Mouse (Mus musculus): ENCODE data around the gene Matn4. TPM values are rescaled to one million over a fixed set of nuclear protein-coding genes. Genes with fewer than 3 reads are reported as not detected.
"Not testable (repeated sequence)": the region's sequence is repeated elsewhere in the genome, so short reads cannot be mapped to it uniquely, and the experiment has no call there.

Gene Matn4
- total RNA-seq, 2 experiments from 2014 or later = 21.2 to 21.6 TPM

DNA sequence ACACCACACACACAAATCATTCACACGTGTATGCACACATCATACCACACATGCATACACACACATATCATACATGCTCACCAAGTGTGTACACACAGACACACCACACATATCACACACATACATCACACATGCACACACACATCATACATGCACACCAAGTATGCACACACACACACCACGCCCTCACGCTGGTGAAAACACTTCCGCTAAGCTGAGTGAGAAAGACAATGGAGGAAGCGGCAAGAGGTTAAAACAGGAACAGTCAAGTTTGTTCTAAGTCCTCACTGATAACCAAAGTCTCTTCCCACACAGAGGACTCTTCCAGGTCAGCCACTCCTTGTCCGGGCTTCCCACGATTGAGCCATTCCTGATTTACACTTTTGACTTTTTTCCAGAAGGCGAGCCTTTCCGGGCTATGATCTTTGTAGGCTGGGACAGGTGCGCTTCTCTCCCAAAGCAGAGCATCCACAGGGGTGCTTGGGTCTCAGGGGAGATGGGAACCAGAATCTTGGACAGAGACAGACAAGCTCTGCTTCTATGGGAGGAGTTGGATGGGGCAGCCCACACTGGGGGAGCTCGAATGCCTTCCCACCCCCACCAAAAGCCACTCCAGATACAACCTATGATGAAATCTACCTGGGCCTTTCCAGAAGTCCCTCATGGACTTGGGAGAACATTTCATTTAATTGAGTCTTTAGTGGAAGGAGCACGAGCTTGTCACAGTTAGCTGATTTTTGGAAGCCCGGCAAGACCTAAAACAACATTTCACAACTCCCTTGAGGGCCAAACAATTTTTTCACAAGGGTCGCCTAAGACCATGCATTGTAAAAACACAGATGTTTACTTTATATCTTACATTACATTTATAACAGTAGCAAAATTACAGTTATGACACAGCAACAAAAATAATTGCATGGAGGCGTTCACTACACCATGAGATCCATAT lies 27.2 kb downstream of the Matn4 start:
- no peak for DNase-seq (ENCODE audit: low spot score in 2 of 2)

DNA sequence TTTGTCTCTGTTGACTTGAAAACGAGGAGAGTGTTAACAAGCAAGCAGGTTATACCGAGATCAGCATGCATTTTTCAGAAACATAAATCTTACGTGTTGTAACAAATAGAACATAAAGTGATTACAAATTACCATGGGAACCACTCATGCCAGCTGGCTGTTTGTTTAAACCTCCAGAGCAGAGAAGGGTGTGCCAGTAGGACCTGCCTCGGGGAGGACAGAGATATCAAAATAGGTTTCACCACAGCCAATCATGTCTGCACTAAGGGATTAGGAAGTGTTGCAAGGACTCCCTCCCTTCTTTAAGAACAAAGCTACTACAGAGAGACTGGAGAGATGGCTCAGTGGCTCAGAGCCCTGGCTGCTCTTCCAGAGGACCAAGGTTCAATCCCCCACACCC lies 31.8 kb downstream of the Matn4 start:
- DNase-seq (ENCODE audit: low spot score in 2 of 2) = peak in 1 of 2 experiments; percentile 26

DNA sequence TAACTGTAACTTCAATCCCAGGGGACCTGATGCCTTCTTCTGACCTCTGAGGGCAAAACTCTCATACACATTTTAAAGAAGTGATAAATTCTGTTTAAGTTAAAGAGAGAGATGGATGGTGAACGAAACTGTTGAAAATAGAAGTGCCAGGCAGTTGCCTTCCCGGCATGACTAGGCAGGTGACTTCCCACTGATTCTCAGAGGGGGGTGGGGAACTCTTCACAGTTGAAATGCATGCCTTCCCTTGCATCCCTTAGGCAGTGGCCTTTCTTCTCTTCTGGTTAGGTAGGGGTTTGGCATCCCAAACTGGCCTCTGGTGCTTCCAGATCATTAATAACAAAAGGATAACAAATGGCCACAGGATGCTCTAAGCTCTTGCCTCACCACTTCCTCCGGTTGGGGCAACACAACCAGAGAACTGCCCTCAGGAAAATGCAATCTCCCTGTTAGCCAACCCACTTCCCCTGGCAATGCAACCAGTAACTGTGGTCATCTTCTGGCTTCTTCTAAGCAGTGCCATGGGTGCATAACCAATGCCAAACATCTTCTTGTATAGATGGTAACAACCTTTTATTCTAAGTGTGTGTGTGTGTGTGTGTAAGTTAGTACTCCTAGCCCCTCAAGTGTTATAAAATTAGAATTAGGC lies 32.4 kb downstream of the Matn4 start:
- no peak for DNase-seq (ENCODE audit: low spot score in 2 of 2)

DNA sequence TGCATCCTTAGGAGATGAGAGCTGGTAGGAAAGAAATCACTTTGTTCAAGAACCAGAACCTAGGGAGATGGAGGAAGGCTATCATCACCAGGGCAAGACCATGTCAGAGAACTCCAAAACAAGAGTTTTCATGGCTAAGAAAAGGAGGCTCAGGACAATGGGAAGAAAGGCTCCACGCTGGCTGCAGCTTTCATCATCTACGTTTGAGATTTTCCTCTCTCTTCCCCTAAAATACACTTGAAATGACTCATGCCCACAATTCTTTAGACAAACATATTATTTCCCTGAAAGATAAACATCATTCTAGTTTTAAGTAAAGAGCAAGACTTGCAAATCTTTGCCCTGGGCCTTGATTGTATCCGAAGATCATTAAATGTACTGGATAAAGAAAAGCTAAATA lies 33.6 kb downstream of the Matn4 start:
- no peak for DNase-seq (ENCODE audit: low spot score in 2 of 2)

DNA sequence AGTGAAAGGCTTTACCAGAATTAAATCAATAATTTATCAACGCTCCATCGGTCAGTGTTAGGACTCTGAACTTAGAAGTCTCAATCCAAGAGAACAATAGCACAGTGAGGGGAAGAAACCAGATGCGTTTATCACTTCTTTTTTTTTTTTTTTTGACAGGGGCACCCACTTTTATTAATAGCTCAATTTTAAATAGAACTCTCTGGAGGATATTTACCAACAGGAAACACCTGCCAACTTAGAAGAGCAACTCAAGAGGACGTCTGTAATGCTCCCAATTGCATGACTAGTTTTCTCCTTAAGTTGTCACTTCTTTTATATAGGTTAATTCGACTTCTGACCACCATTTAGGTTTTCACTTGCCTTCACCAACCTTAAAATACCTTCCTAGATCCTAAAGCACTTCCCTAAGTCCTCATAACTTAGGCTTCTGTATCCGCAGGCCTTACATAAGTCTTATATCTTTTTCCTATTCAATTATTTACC lies 36.3 kb downstream of the Matn4 start:
- DNase-seq (ENCODE audit: low spot score in 2 of 2) = no peak

DNA sequence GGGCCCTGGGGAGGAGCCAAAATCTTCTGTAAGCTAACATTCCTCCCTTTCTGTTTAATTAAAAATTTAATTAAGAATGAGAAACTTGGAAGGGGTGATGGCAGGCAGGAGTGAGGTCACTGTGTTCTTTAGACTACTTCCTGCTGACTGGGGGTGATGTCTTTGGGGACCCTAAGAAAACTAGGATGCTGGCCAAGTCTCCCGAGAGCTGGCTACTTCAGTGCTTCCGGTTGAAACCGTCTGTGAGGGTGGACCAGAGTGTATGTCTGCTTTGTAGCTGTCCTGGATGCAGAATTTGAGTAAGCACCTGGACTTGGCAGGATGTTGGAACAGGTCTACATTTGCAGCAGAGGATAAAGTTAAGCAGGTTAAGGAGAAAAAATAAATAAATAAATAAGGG lies 38.0 kb downstream of the Matn4 start:
- DNase-seq (ENCODE audit: low spot score in 2 of 2) = no peak

DNA sequence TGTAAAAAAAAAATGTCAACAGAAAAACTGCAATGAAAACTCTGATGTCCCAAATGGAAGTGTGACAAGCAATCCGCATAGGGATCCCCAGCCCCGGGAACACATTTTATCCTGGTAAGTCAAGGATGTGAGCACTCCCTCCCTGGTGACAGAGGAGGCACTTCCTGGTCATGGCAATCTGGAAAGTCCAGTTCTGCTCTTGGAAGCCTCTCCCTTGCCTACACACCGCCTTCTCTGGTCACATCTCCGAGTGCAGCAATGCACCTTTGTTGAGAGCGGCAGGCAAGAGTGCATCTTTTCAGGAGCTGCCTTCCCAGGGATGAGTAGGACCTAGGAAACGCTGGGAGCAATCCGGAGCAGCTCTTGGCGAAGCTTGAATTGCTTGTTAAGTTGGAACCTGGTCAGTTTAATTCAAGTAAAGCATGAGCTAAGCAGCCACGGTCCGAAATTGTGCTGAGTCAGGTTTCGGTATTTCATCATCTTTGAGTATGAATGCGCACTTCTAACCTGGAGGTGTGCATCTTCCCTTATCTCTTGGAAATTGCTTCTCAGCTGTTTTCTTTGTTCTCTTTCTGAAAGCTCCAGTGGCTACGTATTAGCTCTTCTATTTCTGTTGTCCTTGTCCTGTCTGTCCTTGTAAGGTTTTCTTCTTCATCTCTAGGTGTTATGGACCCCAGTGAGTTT lies 43.8 kb downstream of the Matn4 start:
- DNase-seq (ENCODE audit: low spot score in 2 of 2) = no peak

DNA sequence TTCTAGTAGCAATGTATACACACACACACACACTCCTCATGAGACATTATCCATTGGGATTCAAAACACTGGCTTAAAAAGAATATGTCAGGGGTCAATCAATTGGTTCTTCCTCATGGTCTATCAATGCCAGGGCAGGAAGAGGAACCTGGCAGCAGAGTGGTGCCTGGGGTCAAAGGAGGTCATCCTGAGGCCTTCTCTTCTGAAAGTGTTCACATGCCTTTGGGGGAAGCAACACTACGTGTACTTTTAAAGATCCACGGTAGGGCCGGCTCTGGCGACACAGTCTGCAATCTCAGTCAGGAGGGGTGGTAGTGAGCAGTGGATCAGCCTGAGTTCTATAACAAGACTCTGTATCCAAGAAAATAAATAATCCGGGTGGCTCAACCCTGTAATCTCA lies 45.3 kb downstream of the Matn4 start:
- DNase-seq (ENCODE audit: low spot score in 2 of 2) = no peak

DNA sequence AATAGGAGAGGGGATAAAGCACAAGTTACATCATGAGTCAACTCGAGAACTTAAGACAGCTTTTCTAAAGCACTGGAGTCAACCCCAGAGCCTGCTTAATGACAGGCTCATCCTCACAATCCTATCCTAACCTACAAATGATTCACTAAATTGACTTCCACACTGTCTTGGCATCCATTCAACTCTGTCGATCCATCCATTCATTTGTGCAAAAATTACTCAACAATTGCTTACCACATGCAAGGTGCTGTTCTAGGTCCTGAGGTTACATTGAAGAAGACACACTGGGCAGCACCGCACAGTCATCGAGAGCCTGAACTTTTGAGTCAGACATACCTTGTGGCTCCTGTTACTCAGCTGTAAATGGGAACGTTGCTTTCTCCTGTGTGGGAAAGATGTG lies 45.9 kb downstream of the Matn4 start:
- no peak for DNase-seq (ENCODE audit: low spot score in 2 of 2)

DNA sequence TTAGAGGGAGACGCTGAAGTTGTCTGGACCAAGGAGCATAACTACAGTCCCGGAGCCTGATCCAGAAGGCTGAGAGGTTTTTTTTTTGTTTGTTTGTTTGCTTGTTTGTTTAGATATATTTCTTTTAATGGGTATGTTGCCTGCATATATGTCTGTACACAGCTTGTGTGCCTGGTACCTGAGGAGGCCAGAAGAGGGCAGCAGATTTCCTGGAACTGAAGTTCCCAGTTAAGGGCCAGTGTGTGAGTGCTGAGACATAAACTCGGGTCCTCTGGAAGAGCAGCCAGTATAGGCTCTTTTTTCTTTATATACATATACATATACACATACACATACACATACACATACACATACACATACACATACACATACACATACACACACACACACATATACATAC lies 46.6 kb downstream of the Matn4 start:
- no peak for DNase-seq (ENCODE audit: low spot score in 2 of 2)

DNA sequence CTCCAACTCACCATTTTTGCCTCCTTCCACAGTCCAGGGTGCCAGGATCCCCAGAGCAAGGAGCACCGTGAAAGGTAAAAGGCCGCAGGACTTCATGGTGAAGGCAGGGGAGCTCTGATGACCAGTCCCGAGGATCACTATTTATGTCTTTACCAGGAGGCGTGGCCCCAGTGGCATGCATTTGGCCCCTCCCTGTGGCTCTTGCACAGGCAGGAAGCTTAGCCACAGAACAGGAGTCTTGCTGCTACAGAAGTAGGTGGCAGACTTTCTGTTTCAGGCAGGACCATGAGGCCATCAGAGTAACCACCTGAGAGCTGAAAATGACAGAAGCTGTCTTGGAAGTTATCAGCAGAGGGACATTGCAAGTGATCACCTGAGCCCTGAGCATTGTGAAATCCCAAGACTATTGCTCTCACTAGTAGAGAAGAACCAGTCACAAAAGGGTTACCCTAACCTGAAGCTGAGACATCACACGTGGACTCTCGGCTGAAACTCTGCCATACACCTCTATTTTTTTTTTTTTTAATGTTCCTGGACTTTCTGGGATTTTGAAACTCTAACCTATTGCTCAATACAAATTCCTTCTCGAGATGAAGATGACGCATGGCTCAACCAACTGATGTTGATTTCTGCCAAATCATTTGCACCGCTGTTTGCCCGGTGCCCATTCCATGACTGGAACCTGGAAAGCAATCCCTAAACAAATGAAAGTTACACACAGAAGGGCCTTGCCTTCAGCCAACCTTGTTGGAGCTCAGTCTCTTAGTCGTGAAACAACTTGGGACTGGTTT lies 48.6 kb downstream of the Matn4 start:
- no peak for DNase-seq (ENCODE audit: low spot score in 2 of 2)

DNA sequence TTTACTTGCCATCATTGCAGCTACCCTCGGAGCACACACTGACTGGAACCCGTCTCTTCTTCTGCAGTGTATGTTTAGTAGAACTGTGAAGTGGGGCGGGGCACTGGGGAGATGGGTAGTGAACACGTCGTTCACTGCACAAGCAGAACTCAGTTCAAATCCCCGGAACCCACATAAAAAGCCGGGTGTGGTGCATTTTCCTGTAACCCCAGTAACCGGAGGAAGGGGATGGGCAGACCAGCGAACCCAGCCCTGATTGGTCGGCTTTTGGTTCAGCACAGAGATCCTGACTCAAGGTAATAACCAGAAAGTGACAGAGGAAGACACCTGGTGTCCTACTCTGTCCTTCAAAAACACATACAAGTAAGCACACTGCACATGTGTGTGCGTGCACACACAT lies 51.6 kb downstream of the Matn4 start:
- DNase-seq (ENCODE audit: low spot score in 2 of 2) = no peak

DNA sequence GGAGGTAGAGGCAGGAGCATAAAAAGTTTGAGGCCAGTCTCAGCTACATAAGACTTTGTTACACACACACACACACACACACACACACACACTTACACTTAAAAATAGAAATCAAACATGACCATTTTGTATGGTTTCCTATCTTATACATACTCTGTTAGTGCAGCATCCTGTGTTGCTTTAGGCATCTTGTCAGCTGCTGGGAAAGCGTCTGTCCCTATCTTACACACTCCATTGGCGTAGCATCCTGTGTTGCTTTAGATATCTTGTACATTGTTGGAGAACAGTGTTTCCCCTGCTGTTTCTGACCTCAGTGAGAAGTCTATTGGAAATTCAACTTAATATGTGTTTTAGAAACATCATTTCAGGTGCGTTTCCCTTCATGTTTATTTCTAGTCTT lies 52.3 kb downstream of the Matn4 start:
- no peak for DNase-seq (ENCODE audit: low spot score in 2 of 2)

DNA sequence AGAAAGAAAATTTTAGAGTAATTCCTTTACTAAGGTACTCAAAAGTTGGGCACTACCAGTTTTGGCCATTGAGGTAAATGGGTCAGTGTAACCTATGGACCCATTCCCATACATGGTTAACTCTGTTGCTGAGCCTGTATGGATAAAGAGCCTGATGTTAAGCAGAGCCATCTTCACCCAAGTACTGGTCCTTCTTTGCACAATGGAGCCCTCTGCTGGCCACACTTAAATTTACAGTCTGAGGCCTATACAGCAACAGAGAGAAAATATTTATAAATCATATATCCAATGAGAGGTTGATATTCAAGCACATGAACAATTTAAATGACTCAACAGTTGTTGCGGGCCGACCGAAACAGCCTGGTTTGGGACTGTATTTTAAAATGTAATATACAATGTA lies 56.0 kb downstream of the Matn4 start:
- peak in 1 of 2 experiments; percentile 12 for DNase-seq (ENCODE audit: low spot score in 2 of 2)

DNA sequence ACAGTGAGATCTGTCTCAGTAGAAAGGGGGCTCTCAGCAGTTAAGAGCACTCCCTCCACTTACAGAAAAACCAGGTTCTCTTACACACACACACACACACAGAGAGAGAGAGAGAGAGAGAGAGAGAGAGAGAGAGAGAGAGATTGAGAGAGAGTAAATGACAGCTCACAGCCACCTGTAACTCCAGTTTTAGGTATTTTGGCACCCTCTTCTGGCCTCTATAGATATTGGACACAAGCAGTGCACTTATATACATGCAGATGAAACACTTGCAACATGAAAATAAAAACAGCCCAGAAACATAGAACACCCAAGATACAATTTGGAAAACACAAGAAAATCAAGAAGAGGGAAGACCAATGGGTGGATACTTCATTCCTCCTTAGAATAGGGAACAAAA lies 57.3 kb downstream of the Matn4 start:
- not testable (repeated sequence) for DNase-seq (ENCODE audit: low spot score in 2 of 2)

DNA sequence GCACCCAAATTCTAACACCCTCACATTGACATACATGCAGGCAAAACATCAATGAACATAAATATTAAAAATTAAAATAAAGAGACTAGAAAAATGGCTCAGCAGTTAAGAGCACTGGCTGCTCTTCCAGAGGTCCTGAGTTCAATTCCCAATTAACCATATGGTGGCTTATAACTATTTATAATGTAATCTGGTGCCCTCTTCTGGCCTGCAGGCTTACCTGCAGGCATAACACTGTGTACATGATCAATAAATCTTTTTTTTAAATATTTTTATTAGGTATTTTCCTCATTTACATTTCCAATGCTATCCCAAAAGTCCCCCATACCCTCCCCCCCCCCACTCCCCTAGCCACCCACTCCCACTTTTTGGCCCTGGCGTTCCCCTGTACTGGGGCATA lies 61.2 kb downstream of the Matn4 start:
- DNase-seq (ENCODE audit: low spot score in 2 of 2) = not testable (repeated sequence)

Small RNAs within 50 kb of the gene (microRNA-seq; reads per million reads assigned to microRNA genes)
- 0 reads per million in 2 experiments for gene Mir7678

Other genes starting within 250 kb of the Matn4 start
- gene Kcns1, start 234.0 kb downstream of the Matn4 start, total RNA-seq (2021) = 1 to 10 TPM; 5.9 to 6.4 TPM
- not detected for gene Wfdc5, start 222.4 kb downstream of the Matn4 start, total RNA-seq (2021)
- not detected for gene Wfdc12, start 214.6 kb downstream of the Matn4 start, total RNA-seq (2021)
- gene Wfdc15a, start 205.0 kb downstream of the Matn4 start, total RNA-seq (2021) = not detected
- gene Wfdc15b, start 183.5 kb downstream of the Matn4 start, total RNA-seq (2021) = not detected
- not detected for gene Svs2, start 166.7 kb downstream of the Matn4 start, total RNA-seq (2021)
- gene Svs3b, start 148.5 kb downstream of the Matn4 start, total RNA-seq (2021) = not detected
- gene Svs4, start 126.7 kb downstream of the Matn4 start, total RNA-seq (2021) = not detected
- not detected for gene Svs3a, start 115.9 kb downstream of the Matn4 start, total RNA-seq (2021)
- gene Svs6, start 88.4 kb downstream of the Matn4 start, total RNA-seq (2021) = not detected
- gene Svs5, start 72.4 kb downstream of the Matn4 start, total RNA-seq (2021) = not detected
- 1 to 10 TPM; 1.2 to 2.0 TPM for gene Slpi, start 16.1 kb downstream of the Matn4 start, total RNA-seq (2021)
- under 1 TPM; 0.41 to 0.91 TPM for gene Rbpjl, start 2.0 kb downstream of the Matn4 start, total RNA-seq (2021)
- 100 to 1,000 TPM; 117 to 137 TPM for gene Sdc4, start 38.7 kb upstream of the Matn4 start, total RNA-seq (2021)
- gene Sys1, start 51.8 kb upstream of the Matn4 start, total RNA-seq (2021) = 10 to 100 TPM; 39.1 to 44.7 TPM
- 10 to 100 TPM; 12.7 to 18.8 TPM for gene Gm20458, start 55.8 kb upstream of the Matn4 start, total RNA-seq (2021)
- not detected for gene Trp53tg5, start 68.6 kb upstream of the Matn4 start, total RNA-seq (2021)
- 10 to 100 TPM; 87.6 to 88.0 TPM for gene Dbndd2, start 80.9 kb upstream of the Matn4 start, total RNA-seq (2021)
- 10 to 100 TPM; 95.2 to 96.5 TPM for gene Pigt, start 92.4 kb upstream of the Matn4 start, total RNA-seq (2021)
- 1 to 10 TPM in 1 of 2 experiments, not detected in 1; 5.6 TPM for gene Wfdc2, start 157.3 kb upstream of the Matn4 start, total RNA-seq (2021)
- not detected for gene Spint3, start 168.3 kb upstream of the Matn4 start, total RNA-seq (2021)
- 1 to 10 TPM in 1 of 2 experiments, under 1 TPM in 1; 0.71 to 1.9 TPM for gene Wfdc6a, start 180.3 kb upstream of the Matn4 start, total RNA-seq (2021)
- not detected for gene Eppin, start 188.4 kb upstream of the Matn4 start, total RNA-seq (2021)
- gene Wfdc6b, start 208.4 kb upstream of the Matn4 start, total RNA-seq (2021) = not detected
- gene Wfdc8, start 208.5 kb upstream of the Matn4 start, total RNA-seq (2021) = not detected
- not detected for gene Wfdc16, start 233.6 kb upstream of the Matn4 start, total RNA-seq (2021)